Mouse (Mus musculus) heart, postnatal 14 days (tissue): ENCODE measurements around the gene Pigm. TPM values are rescaled to one million over a fixed set of nuclear protein-coding genes. Genes with fewer than 3 reads are reported as not detected.

Experiments used
- DNase-seq, 2 experiments: peaks; one replicate each; pipeline ENCODE4 v3.0.0; 2021 to 2022
- intact Hi-C: fragments of 180-260 bp; cut with DNase I; formaldehyde crosslinking; loops from one replicate; pipeline ENCODE4 v1.15.1; 2025
- total RNA-seq, 2 experiments: library from RNA; stranded (reverse); gene quantifications; 2 replicates each; pipeline ENCODE4 v1.2.3; 2021

Pigm gene
- total RNA-seq, 2 experiments from 2014 or later = 6.4 to 7.1 TPM

- intact Hi-C loops = loop anchor here (2.0 to 5.0 kb wide), 2 partner anchors 208 to 990 kb away; no protein-coding TSS in a partner anchor
- DNase-seq = peak in 1 of 2 experiments; percentile 40
Observed at GRCm38 (mm10) chr1:172408996-172409395, 32.6 kb downstream of the Pigm start.

- DNase-seq = no peak
- intact Hi-C loops = loop anchor here (2.0 to 5.0 kb wide), 2 partner anchors 208 to 989 kb away; no protein-coding TSS in a partner anchor
Observed at GRCm38 (mm10) chr1:172409431-172409830, 33.1 kb downstream of the Pigm start.

DNA sequence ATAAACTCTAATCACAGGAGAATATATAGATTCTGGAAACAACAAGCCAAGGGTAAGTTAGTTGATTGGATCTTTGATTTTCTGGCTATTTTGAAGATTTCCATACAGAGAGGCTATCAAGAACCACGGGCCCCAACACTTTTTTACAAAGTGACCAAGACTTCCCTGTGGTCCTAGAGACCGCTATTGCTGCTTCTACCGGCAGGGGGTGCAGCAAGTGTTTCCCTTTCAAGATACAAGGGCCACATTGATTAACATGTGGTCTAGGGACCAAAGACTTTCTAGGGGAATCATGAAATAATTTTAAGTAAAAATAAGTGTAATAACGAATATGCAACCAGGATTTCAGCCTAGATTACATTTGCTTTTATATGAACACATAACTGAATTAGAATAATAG, 34.5 kb downstream of the Pigm start:
- peak; percentile 70 to 84 for DNase-seq
- intact Hi-C loops = loop anchor here (2.0 kb wide), 1 partner anchor 222 kb away; the partner anchor contains the start of gene Dusp23

- peak; percentile 80 to 90 for DNase-seq
- intact Hi-C loops = loop anchor here (1.0 kb wide), 1 partner anchor 78 kb away; no protein-coding TSS in a partner anchor
Observed at GRCm38 (mm10) chr1:172412204-172412603, 35.9 kb downstream of the Pigm start.

GRCm38 (mm10) chr1:172413491-172414230, 37.3 kb downstream of the Pigm start:
- intact Hi-C loops = no loop called here
- DNase-seq = no peak

GRCm38 (mm10) chr1:172414231-172414585, 37.9 kb downstream of the Pigm start:
- intact Hi-C loops = no loop called here
- no peak for DNase-seq

DNA sequence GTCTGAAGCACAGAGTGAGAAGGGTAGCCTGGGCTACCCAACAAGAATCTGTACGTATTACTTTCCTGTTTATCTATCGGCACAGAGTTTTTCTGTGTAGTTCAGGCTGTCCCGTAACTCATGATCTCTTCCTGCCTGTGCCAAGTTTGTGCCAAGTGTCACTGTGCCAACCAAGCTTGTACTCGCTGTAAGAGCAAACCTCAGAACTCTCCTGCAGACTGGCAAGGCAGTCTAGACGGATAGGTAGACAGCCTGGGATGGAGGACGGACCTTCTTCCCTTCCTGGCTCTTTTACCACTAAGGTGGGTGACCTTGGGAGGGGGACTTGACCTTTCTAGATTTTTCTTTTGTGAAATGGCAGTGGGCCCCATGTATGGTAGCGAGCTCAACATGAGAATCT, 38.7 kb downstream of the Pigm start:
- no peak for DNase-seq
- intact Hi-C loops = no loop called here

GRCm38 (mm10) chr1:172418173-172418572, 41.8 kb downstream of the Pigm start:
- intact Hi-C loops = no loop called here
- no peak for DNase-seq

DNA sequence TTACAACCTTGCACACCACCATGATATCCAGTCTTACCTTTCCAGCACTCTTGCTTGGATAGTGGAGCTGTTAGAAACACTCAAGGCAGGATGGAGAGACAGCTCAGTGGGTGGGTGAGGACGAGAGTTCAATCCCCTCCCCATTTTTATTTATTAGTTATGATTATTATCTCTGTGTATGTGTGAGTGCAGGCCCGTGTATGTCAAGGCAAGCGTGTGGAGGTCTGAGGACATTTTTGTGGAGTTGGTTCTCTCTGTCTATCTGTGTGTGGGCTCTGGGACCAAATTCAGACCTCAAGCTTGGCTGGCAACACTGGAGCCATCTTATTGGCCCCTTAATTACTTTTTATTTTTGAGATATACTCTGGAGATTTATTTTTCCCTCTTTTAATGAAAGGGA, 42.3 kb downstream of the Pigm start:
- intact Hi-C loops = no loop called here
- no peak for DNase-seq

GRCm38 (mm10) chr1:172420181-172420580, 43.8 kb downstream of the Pigm start:
- intact Hi-C loops = no loop called here
- no peak for DNase-seq

GRCm38 (mm10) chr1:172423393-172423792, 47.0 kb downstream of the Pigm start:
- DNase-seq = no peak
- intact Hi-C loops = no loop called here

DNA sequence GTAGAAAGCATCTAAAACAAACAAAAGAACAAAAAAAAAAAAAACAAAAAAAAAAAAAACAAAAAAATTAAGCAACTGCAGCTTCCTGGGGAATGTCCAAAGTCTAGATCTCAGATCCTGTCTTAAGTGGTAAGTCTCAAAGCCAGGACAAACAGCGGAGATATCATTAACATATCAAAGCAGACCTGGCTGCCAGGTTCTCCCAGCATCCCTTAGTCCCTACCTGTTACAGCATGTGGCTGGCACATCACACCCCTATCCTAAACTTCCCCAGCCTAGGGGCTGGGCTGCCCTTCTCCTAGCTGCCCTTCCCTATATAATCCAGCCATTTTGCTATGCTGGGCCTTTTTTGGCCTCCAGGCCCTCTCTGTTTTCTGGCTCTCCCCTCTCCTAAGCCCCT, 50.1 kb downstream of the Pigm start:
- intact Hi-C loops = no loop called here
- no peak for DNase-seq

GRCm38 (mm10) chr1:172427841-172428240, 51.5 kb downstream of the Pigm start:
- intact Hi-C loops = no loop called here
- no peak for DNase-seq

- intact Hi-C loops = no loop called here
- DNase-seq = no peak
Observed at GRCm38 (mm10) chr1:172428614-172429013, 52.3 kb downstream of the Pigm start.

GRCm38 (mm10) chr1:172430731-172431220, 54.4 kb downstream of the Pigm start:
- intact Hi-C loops = no loop called here
- no peak for DNase-seq

- DNase-seq = peak; percentile 67 to 69
- intact Hi-C loops = no loop called here
Observed at GRCm38 (mm10) chr1:172431836-172432586, 55.7 kb downstream of the Pigm start.

DNA sequence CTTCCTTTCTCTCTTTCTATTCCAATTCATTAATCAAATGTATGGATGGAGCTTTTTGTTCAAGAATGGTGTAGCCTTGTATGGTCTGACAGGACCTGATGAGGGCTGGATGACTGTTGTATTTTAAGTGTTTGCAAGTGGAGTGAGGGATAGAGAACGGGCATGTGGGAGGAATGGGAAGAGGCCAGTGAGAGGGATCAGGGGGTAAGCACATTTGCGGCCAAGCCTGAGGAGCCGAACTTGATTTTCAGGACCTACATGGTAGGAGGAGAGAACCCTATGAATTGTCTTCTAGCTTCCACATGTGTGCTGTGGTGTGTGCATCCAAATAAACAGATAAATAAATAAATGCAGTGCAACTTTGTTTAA, 56.2 kb downstream of the Pigm start:
- intact Hi-C loops = no loop called here
- no peak for DNase-seq

GRCm38 (mm10) chr1:172433012-172433850, 56.9 kb downstream of the Pigm start:
- intact Hi-C loops = no loop called here
- DNase-seq = no peak
